Mouse (Mus musculus) heart, embryonic 12.5 days (tissue): Measurements from ENCODE around the gene Tmem126a. TPM values are rescaled to one million over a fixed set of nuclear protein-coding genes. Genes with fewer than 3 reads are reported as not detected.

Experiments used
- ATAC-seq: fragments of 200-750 bp; cut with Nextera tagmentation; 2 replicates; pipeline ENCODE4 v1.8.0; 2017; ENCODE audit warnings: moderate TSS enrichment, moderate library complexity; ENCODE audit not compliant: insufficient number of reproducible peaks, low FRiP score
- H3K27ac ChIP-seq: fragments of 300-500 bp; sonication (generic); 2 replicates; pipeline ENCODE4 v1.5.1; 2016; ENCODE audit warnings: mild to moderate bottlenecking, moderate library complexity; ENCODE audit not compliant: poor library complexity, severe bottlenecking
- H3K27me3 ChIP-seq: fragments of 300-500 bp; sonication (generic); replicated peaks from 2 replicates; pipeline ENCODE4 v1.6.1; 2016; ENCODE audit warnings: mild to moderate bottlenecking, moderate library complexity
- H3K36me3 ChIP-seq: fragments of 300-500 bp; sonication (generic); 2 replicates; pipeline ENCODE4 v1.6.1; 2016; ENCODE audit warnings: mild to moderate bottlenecking, moderate library complexity
- H3K4me1 ChIP-seq: fragments of 300-500 bp; sonication (generic); replicated peaks from 2 replicates; pipeline ENCODE4 v1.6.1; 2016; ENCODE audit warnings: mild to moderate bottlenecking
- H3K4me2 ChIP-seq: fragments of 300-500 bp; sonication (generic); 2 replicates; pipeline ENCODE4 v1.6.1; 2016; ENCODE audit warnings: mild to moderate bottlenecking, moderate library complexity
- H3K4me3 ChIP-seq: fragments of 300-500 bp; sonication (generic); 2 replicates; pipeline ENCODE4 v1.5.1; 2016; ENCODE audit warnings: mild to moderate bottlenecking
- H3K9ac ChIP-seq: fragments of 300-500 bp; sonication (generic); 2 replicates; pipeline ENCODE4 v1.6.1; 2016; ENCODE audit warnings: mild to moderate bottlenecking, moderate library complexity
- H3K9me3 ChIP-seq: fragments of 300-500 bp; sonication (generic); replicated peaks from 2 replicates; pipeline ENCODE4 v1.6.1; 2016; ENCODE audit warnings: mild to moderate bottlenecking, moderate library complexity
- WGBS: fragments of 180-500 bp; shearing (Covaris S2); methylation state at CpG from one replicate; pipeline ENCODE4 v1.1.7; 2016; 5-methylcytosine and 5-hydroxymethylcytosine counted together
- polyA plus RNA-seq: library from polyadenylated mRNA; unstranded; fragments of >200 nt; fragmentation: Nextera tagmentation; extraction: Ambion mirVana; gene quantifications from 2 replicates; pipeline ENCODE4 v1.2.1, GENCODE M21; 2016

Gene Tmem126a
- polyA plus RNA-seq, 1 experiment from 2014 or later, result 110 TPM

- Histone ChIP-seq H3K27ac (no peak overlapping the region; the same call in 1 of the 2 replicates), H3K4me2 (peak overlapping the region; percentile 96), H3K9me3 (no peaks in the 10 kb centered on the region), H3K4me1 (peaks cover 3% of the 10 kb centered on the region), H3K27me3 (no peaks in the 10 kb centered on the region), H3K9ac (peak overlapping the region; percentile 96), H3K4me3 (peak overlapping the region; percentile 74), H3K36me3 (peaks cover 6% of the 10 kb centered on the region; the same call in 1 of the 2 replicates)
- WGBS, result 0% methylated on average over 6 of the region's 6 CpGs
- ATAC-seq, result no peak
Measured at GRCm38 (mm10) chr7:90444206-90444605, 12.8 kb downstream of the Tmem126a start.

GRCm38 (mm10) chr7:90443101-90444091, 13.6 kb downstream of the Tmem126a start:
- Histone ChIP-seq H3K27me3 (no peaks in the 10 kb centered on the region), H3K4me2 (peak overlapping the region; percentile 96), H3K4me1 (peaks cover 3% of the 10 kb centered on the region), H3K27ac (peak overlapping the region; percentile 99), H3K4me3 (peak overlapping the region; percentile 74), H3K9ac (peak overlapping the region; percentile 96), H3K36me3 (0 out of 2 replicates have a peak, but pooled peaks cover 3% of the 10 kb centered on the region), H3K9me3 (no peaks in the 10 kb centered on the region)
- under 1% methylated on average over 122 of the region's 123 CpGs for whole genome bisulfite sequencing
- peak; percentile 81 for ATAC-seq

DNA sequence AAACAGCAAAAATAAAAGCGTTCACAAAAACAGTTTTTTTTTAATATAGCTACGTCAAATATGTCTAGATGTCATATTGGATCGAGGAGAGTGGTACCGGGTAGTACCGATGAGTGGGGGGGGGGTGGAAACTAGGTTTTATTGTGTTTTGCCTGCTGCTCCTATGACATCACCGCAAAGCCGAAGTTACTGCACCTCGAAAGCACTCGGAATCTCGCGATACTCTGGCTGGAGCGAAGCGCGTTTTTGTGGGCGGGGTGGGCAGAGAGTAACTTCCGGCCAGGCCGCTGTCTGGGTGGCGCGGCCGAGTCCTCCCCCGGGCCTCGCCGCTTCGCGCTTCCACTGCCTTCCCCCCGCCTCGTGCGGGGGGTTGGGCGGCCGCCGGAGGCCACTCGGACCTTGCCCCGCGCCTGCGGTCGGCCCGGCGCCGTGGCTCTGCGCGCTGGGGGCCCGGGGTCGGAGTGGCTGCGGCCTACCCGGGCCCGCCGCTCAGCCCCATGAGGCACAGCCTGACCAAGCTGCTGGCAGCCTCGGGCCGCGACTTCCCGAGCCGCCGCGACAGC, 14.4 kb downstream of the Tmem126a start, which contains the start of gene Crebzf:
Gene Crebzf, plus strand, starts transcription at position 212 of the 563 bp plus-strand sequence.
- Histone ChIP-seq H3K4me3 (peak within 1 kb of the TSS; percentile 74), H3K4me2 (peak within 1 kb of the TSS; percentile 96)

DNA sequence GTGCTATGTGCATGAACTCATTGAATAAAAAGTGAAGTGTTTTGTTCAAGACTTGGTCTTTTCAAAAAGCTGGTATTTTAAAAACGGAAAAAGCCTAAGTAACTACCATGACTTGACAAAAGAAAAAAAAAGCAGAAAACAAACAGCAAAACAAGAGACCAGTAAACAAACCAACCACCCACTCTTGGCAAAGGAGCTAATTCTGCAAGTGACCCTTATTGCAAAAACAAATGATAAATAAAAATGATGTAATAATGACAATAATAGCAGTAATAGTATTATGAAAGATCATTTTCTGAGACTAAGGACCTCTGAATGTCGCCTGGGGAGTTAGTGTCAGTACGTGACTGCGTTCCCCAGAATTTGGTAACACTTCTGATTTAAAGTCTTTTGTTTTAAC, 15.0 kb downstream of the Tmem126a start:
- Histone ChIP-seq H3K27ac (peak overlapping the region; percentile 99; the same call in 1 of the 2 replicates), H3K4me2 (peak overlapping the region; percentile 96), H3K27me3 (no peaks in the 10 kb centered on the region), H3K36me3 (no peaks in the 10 kb centered on the region), H3K4me1 (no peaks in the 10 kb centered on the region), H3K9ac (peak overlapping the region; percentile 96; the same call in 1 of the 2 replicates), H3K4me3 (peak overlapping the region; percentile 74), H3K9me3 (no peaks in the 10 kb centered on the region)
- ATAC-seq, result no peak
- WGBS, result 15% methylated on average over 4 of the region's 4 CpGs

More for the DNA sequence above, 14.4 kb downstream of the Tmem126a start, which contains the start of gene Crebzf:
- Histone ChIP-seq H3K27me3 (no peaks in the 10 kb centered on the region), H3K36me3 (0 out of 2 replicates have a peak, but pooled peaks cover 3% of the 10 kb centered on the region), H3K9ac (peak within 1 kb of the TSS; percentile 96), H3K4me1 (peaks cover 2% of the 10 kb centered on the region), H3K9me3 (no peaks in the 10 kb centered on the region), H3K27ac (peak within 1 kb of the TSS; percentile 99)
- peak; percentile 96 for ATAC-seq
- WGBS, result under 1% methylated on average over 47 of the region's 54 CpGs

DNA sequence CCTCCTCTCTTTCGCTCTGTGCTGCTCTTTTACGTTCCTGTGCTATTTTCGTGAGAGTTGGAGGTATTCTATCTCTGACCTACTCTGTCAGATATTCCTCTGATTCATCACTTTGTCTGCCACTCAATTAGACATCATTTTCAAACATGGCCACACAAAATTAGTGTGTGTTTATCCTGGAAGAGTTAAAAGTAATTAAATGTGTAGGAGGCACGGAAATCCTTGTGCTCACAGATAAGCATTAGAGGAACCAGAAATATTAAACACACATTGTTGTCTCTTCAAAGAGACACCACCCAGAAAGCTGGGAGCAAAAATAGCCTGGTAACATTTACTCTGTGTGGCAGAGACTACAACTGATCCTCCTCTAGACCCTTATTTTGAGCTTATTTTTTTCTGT, 17.0 kb downstream of the Tmem126a start:
- H3K27me3 ChIP-seq, result no peaks in the 10 kb centered on the region
- H3K9me3 ChIP-seq, result no peaks in the 10 kb centered on the region
- no peaks in the 10 kb centered on the region for H3K4me1 ChIP-seq
- H3K4me3 ChIP-seq, result no peak overlapping the region
- no peaks in the 10 kb centered on the region for H3K36me3 ChIP-seq
- H3K4me2 ChIP-seq, result no peak overlapping the region
- no peak for ATAC-seq
- 79% methylated on average over 4 of the region's 4 CpGs for WGBS
- H3K27ac ChIP-seq, result no peak overlapping the region
- no peak overlapping the region for H3K9ac ChIP-seq

DNA sequence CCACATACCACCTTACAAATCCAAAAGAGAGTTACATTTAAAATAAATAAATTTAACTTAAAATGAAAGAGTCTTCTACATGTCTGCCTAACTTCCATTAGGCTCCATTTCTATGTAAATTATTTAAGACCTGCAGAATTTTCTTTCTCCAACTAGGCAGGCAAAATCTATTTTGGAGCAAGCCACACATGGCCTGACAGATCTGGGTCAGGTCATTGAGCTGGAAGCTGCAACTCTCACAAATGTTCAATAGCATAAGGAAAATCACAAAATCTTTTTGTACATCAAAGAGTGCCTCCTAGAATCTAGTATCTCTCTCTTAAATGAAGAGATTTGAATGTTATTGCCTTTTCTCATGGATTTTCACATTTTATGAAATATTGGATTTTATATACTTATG, 24.8 kb downstream of the Tmem126a start:
- Histone ChIP-seq H3K9me3 (no peaks in the 10 kb centered on the region), H3K9ac (no peak overlapping the region), H3K4me3 (no peak overlapping the region), H3K4me2 (no peak overlapping the region), H3K27ac (no peak overlapping the region), H3K36me3 (no peaks in the 10 kb centered on the region), H3K4me1 (no peaks in the 10 kb centered on the region), H3K27me3 (no peaks in the 10 kb centered on the region)
- ATAC-seq, result no peak

DNA sequence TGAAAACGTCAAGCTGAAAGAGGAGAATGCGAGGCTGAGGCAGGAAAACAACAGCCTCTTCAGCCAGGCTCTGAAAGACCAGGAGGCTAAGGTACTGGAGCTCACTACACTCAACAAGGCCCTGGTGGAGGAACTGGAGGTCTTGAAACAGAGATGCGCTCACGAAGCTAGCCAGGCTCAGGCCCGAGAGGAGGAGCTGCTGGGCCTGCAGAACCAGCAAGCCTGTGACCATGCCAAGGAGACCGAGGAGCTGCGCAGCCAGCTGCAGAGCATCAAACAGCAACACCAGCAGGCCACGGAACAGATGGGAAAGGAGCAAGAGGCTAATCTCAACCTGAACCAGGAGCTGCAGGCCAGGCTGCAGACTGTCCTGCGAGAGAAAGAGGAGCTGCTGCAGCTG, 30.0 kb downstream of the Tmem126a start:
- WGBS, result 47% methylated on average over 9 of the region's 9 CpGs
- Histone ChIP-seq H3K4me1 (0 out of 2 replicates have a peak, but pooled peaks cover 4% of the 10 kb centered on the region), H3K27ac (no peak overlapping the region), H3K27me3 (no peaks in the 10 kb centered on the region), H3K9me3 (no peaks in the 10 kb centered on the region), H3K4me2 (peak overlapping the region; percentile 85), H3K36me3 (no peaks in the 10 kb centered on the region), H3K4me3 (peak overlapping the region; percentile 49), H3K9ac (peak overlapping the region; percentile 71)
- ATAC-seq, result no peak

- H3K27me3 ChIP-seq, result no peaks in the 10 kb centered on the region
- peak within 1 kb of the TSS; percentile 49 for H3K4me3 ChIP-seq
- H3K9me3 ChIP-seq, result no peaks in the 10 kb centered on the region
- H3K27ac ChIP-seq, result no peak within 1 kb of the TSS
- ATAC-seq, result peak; percentile 99
- no peaks in the 10 kb centered on the region for H3K36me3 ChIP-seq
- WGBS, result 15% methylated on average over 29 of the region's 29 CpGs
- H3K4me1 ChIP-seq, result 0 out of 2 replicates have a peak, but pooled peaks cover 4% of the 10 kb centered on the region
- H3K4me2 ChIP-seq, result peak within 1 kb of the TSS; percentile 85
- peak within 1 kb of the TSS; percentile 71 for H3K9ac ChIP-seq
Measured at GRCm38 (mm10) chr7:90426020-90427001, 30.7 kb downstream of the Tmem126a start, which contains the start of gene Ccdc89. Gene Ccdc89, plus strand, starts transcription at chr7:90426577.

GRCm38 (mm10) chr7:90409934-90410333, 47.1 kb downstream of the Tmem126a start:
- WGBS, result 56% methylated on average over 3 of the region's 3 CpGs
- no peaks in the 10 kb centered on the region for H3K27me3 ChIP-seq
- no peaks in the 10 kb centered on the region for H3K36me3 ChIP-seq
- no peaks in the 10 kb centered on the region for H3K4me1 ChIP-seq
- H3K27ac ChIP-seq, result no peak overlapping the region
- H3K9ac ChIP-seq, result no peak overlapping the region
- H3K4me2 ChIP-seq, result no peak overlapping the region
- no peaks in the 10 kb centered on the region for H3K9me3 ChIP-seq
- ATAC-seq, result no peak
- H3K4me3 ChIP-seq, result no peak overlapping the region
